Mouse (Mus musculus): Measurements from ENCODE around the gene Trpm3. TPM values are rescaled to one million over a fixed set of nuclear protein-coding genes. Genes with fewer than 3 reads are reported as not detected.

The Trpm3 gene
- polyA plus RNA-seq, 1 experiment = 0.22 TPM

- H3K27ac ChIP-seq (ENCODE audit: insufficient read depth, low read length) = no peak overlapping the region
- H3K4me3 ChIP-seq (ENCODE audit: low read depth, low read length) = no peak overlapping the region
- TF ChIP-seq POLR2A (IDR thresholded peaks at IDR 0.05; ENCODE audit: insufficient read depth, low read length) = no peak
- TF ChIP-seq EP300 (IDR thresholded peaks at IDR 0.05; ENCODE audit: insufficient read depth, low read depth, low read length) = no peak
- TF ChIP-seq CTCF (IDR thresholded peaks at IDR 0.05; ENCODE audit: low read depth, low read length) = no peak
- H3K9ac ChIP-seq (ENCODE audit: low read depth, poor library complexity, severe bottlenecking) = no peak overlapping the region
- H3K4me1 ChIP-seq (ENCODE audit: control insufficient read depth, insufficient read depth, low read length) = no peaks in the 10 kb centered on the region
- no peaks in the 10 kb centered on the region for H3K36me3 ChIP-seq (ENCODE audit: control insufficient read depth, insufficient read depth, low read length, poor library complexity, severe bottlenecking)
- H3K9me3 ChIP-seq (replicated peaks; ENCODE audit: control insufficient read depth, insufficient read depth, low read length, poor library complexity, severe bottlenecking) = no peaks in the 10 kb centered on the region
- H3K27me3 ChIP-seq (ENCODE audit: control insufficient read depth, insufficient read depth, low read length, poor library complexity, severe bottlenecking) = no peaks in the 10 kb centered on the region
These were observed 531.4 kb downstream of the Trpm3 start for GRCm38 (mm10) chr19:22670222-22670621.

- Histone ChIP-seq H3K36me3 (ENCODE audit: control insufficient read depth, insufficient read depth, low read length, poor library complexity, severe bottlenecking) (no peaks in the 10 kb centered on the region), H3K27ac (ENCODE audit: insufficient read depth, low read length) (no peak overlapping the region), H3K9me3 (replicated peaks; ENCODE audit: control insufficient read depth, insufficient read depth, low read length, poor library complexity, severe bottlenecking) (no peaks in the 10 kb centered on the region), H3K9ac (ENCODE audit: low read depth, poor library complexity, severe bottlenecking) (no peak overlapping the region), H3K4me1 (ENCODE audit: control insufficient read depth, insufficient read depth, low read length) (no peaks in the 10 kb centered on the region), H3K4me3 (ENCODE audit: low read depth, low read length) (no peak overlapping the region), H3K27me3 (ENCODE audit: control insufficient read depth, insufficient read depth, low read length, poor library complexity, severe bottlenecking) (no peaks in the 10 kb centered on the region)
- no peak for TF ChIP-seq CTCF (IDR thresholded peaks at IDR 0.05; ENCODE audit: low read depth, low read length)
These were observed 534.0 kb downstream of the Trpm3 start for GRCm38 (mm10) chr19:22672892-22673291.

GRCm38 (mm10) chr19:22676206-22676605 lies 537.4 kb downstream of the Trpm3 start:
- TF ChIP-seq CTCF (IDR thresholded peaks at IDR 0.05; ENCODE audit: low read depth, low read length) (no peak), EP300 (IDR thresholded peaks at IDR 0.05; ENCODE audit: insufficient read depth, low read depth, low read length) (no peak), POLR2A (IDR thresholded peaks at IDR 0.05; ENCODE audit: insufficient read depth, low read length) (no peak)

DNA sequence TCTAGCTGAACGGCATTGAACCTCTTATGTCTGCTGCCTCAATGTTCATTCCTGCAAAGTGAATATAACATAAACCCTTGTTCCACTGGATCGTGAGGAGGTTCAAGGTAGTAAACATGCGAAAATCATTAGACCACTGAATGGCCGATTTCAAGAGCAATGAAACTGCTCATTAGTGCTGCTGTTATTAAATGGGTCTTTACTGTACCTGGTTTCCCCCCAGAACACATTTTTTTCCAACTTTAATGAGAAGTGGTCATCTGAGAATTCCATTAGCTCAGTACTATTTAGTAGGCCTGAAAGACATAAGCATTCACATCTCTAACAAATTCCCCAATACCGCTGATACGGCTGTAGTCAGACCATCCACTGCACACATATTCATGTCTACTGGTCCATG lies 543.4 kb downstream of the Trpm3 start:
- Histone ChIP-seq H3K9me3 (replicated peaks; ENCODE audit: control insufficient read depth, insufficient read depth, low read length, poor library complexity, severe bottlenecking) (no peaks in the 10 kb centered on the region), H3K9ac (ENCODE audit: low read depth, poor library complexity, severe bottlenecking) (no peak overlapping the region), H3K4me1 (ENCODE audit: control insufficient read depth, insufficient read depth, low read length) (no peaks in the 10 kb centered on the region), H3K27ac (ENCODE audit: insufficient read depth, low read length) (no peak overlapping the region), H3K36me3 (ENCODE audit: control insufficient read depth, insufficient read depth, low read length, poor library complexity, severe bottlenecking) (no peaks in the 10 kb centered on the region), H3K4me3 (ENCODE audit: low read depth, low read length) (no peak overlapping the region), H3K27me3 (ENCODE audit: control insufficient read depth, insufficient read depth, low read length, poor library complexity, severe bottlenecking) (no peaks in the 10 kb centered on the region)
- TF ChIP-seq EP300 (IDR thresholded peaks at IDR 0.05; ENCODE audit: insufficient read depth, low read depth, low read length) = no peak
- no peak for TF ChIP-seq POLR2A (IDR thresholded peaks at IDR 0.05; ENCODE audit: insufficient read depth, low read length)
- TF ChIP-seq CTCF (IDR thresholded peaks at IDR 0.05; ENCODE audit: low read depth, low read length) = no peak

More at GRCm38 (mm10) chr19:22676206-22676605, 537.4 kb downstream of the Trpm3 start:
- Histone ChIP-seq H3K9ac (ENCODE audit: low read depth, poor library complexity, severe bottlenecking) (no peak overlapping the region), H3K9me3 (replicated peaks; ENCODE audit: control insufficient read depth, insufficient read depth, low read length, poor library complexity, severe bottlenecking) (no peaks in the 10 kb centered on the region), H3K27ac (ENCODE audit: insufficient read depth, low read length) (no peak overlapping the region), H3K4me1 (ENCODE audit: control insufficient read depth, insufficient read depth, low read length) (no peaks in the 10 kb centered on the region), H3K27me3 (ENCODE audit: control insufficient read depth, insufficient read depth, low read length, poor library complexity, severe bottlenecking) (no peaks in the 10 kb centered on the region), H3K4me3 (ENCODE audit: low read depth, low read length) (no peak overlapping the region), H3K36me3 (ENCODE audit: control insufficient read depth, insufficient read depth, low read length, poor library complexity, severe bottlenecking) (no peaks in the 10 kb centered on the region)

DNA sequence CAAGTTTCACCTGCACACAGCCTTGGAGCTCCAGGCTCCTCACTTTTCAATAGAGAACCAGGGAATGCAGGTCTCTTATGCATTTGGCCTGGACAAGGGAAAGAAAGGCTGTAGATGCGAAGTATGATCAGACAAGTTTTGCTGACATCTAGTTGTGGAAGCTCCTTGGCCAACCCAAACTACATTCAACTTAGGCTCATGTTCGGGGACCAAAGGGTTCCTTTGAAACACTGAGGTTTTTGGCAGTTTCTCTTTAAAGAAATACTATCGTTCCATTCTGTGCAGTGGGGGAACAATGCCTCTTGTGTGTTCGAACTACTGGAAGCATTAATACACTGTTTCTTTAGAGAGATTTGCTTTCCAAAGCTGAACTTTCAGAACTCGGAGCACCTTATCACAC lies 553.1 kb downstream of the Trpm3 start:
- Histone ChIP-seq H3K9ac (ENCODE audit: low read depth, poor library complexity, severe bottlenecking) (no peak overlapping the region), H3K4me3 (ENCODE audit: low read depth, low read length) (no peak overlapping the region), H3K36me3 (ENCODE audit: control insufficient read depth, insufficient read depth, low read length, poor library complexity, severe bottlenecking) (no peaks in the 10 kb centered on the region), H3K27me3 (ENCODE audit: control insufficient read depth, insufficient read depth, low read length, poor library complexity, severe bottlenecking) (no peaks in the 10 kb centered on the region), H3K27ac (ENCODE audit: insufficient read depth, low read length) (no peak overlapping the region), H3K4me1 (ENCODE audit: control insufficient read depth, insufficient read depth, low read length) (no peaks in the 10 kb centered on the region), H3K9me3 (replicated peaks; ENCODE audit: control insufficient read depth, insufficient read depth, low read length, poor library complexity, severe bottlenecking) (no peaks in the 10 kb centered on the region)
- TF ChIP-seq CTCF (IDR thresholded peaks at IDR 0.05; ENCODE audit: low read depth, low read length) (no peak), EP300 (IDR thresholded peaks at IDR 0.05; ENCODE audit: insufficient read depth, low read depth, low read length) (no peak), POLR2A (IDR thresholded peaks at IDR 0.05; ENCODE audit: insufficient read depth, low read length) (no peak)

DNA sequence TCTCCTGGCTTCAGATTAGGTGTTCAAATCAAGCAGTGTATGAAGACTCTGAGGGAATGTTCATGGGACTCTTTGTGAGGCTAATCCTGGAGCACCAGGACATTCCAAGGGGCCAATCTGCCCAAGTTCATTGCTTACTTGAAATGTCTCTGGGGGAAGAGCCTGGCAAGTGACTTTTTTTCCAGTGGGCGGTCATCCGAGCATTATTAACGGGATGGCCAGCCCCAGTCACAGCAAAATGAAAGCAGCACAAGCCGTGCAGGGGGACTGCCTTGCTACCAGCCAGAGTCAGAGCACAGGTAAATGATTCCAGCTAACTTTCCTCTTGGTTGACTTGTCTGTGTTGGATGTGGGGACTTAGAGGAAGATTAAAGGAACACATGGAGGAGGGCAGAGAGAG lies 553.7 kb downstream of the Trpm3 start:
- Histone ChIP-seq H3K9ac (ENCODE audit: low read depth, poor library complexity, severe bottlenecking) (no peak overlapping the region), H3K27me3 (ENCODE audit: control insufficient read depth, insufficient read depth, low read length, poor library complexity, severe bottlenecking) (no peaks in the 10 kb centered on the region), H3K27ac (ENCODE audit: insufficient read depth, low read length) (no peak overlapping the region), H3K4me3 (ENCODE audit: low read depth, low read length) (no peak overlapping the region), H3K4me1 (ENCODE audit: control insufficient read depth, insufficient read depth, low read length) (no peaks in the 10 kb centered on the region), H3K36me3 (ENCODE audit: control insufficient read depth, insufficient read depth, low read length, poor library complexity, severe bottlenecking) (no peaks in the 10 kb centered on the region), H3K9me3 (replicated peaks; ENCODE audit: control insufficient read depth, insufficient read depth, low read length, poor library complexity, severe bottlenecking) (no peaks in the 10 kb centered on the region)
- no peak for TF ChIP-seq POLR2A (IDR thresholded peaks at IDR 0.05; ENCODE audit: insufficient read depth, low read length)
- no peak for TF ChIP-seq CTCF (IDR thresholded peaks at IDR 0.05; ENCODE audit: low read depth, low read length)
- TF ChIP-seq EP300 (IDR thresholded peaks at IDR 0.05; ENCODE audit: insufficient read depth, low read depth, low read length) = no peak
